Mouse (Mus musculus) kidney, embryonic 15.5 days (tissue): ENCODE measurements at regions not wholly inside any gene's neighbourhood (a gene's known extent, or its start where the extent isn't known, plus 50 kb on each side); places are given as distances from the start of the nearest gene placed in this dataset.

Source experiments
- ATAC-seq: fragments of 200-750 bp; cut with Nextera tagmentation; replicated peaks from 2 replicates; pipeline ENCODE4 v1.8.0; 2017; ENCODE audit warnings: moderate TSS enrichment; ENCODE audit not compliant: low FRiP score
- H3K27ac ChIP-seq: fragments of 300-500 bp; sonication (generic); 2 replicates; pipeline ENCODE4 v1.5.1; 2015; ENCODE audit warnings: mild to moderate bottlenecking, inconsistent platforms
- H3K27me3 ChIP-seq: fragments of 300-500 bp; sonication (generic); 2 replicates; pipeline ENCODE4 v1.6.1; 2015; ENCODE audit warnings: inconsistent platforms
- H3K36me3 ChIP-seq: fragments of 300-500 bp; sonication (generic); 2 replicates; pipeline ENCODE4 v1.6.1; 2015; ENCODE audit warnings: inconsistent platforms
- H3K4me1 ChIP-seq: fragments of 300-500 bp; sonication (generic); 2 replicates; pipeline ENCODE4 v1.6.1; 2015; ENCODE audit warnings: inconsistent platforms
- H3K4me2 ChIP-seq: fragments of 300-500 bp; sonication (generic); 2 replicates; pipeline ENCODE4 v1.6.1; 2015; ENCODE audit warnings: moderate library complexity, mild to moderate bottlenecking, inconsistent platforms
- H3K4me3 ChIP-seq: fragments of 300-500 bp; sonication (generic); replicated peaks from 2 replicates; pipeline ENCODE4 v1.5.1; 2015; ENCODE audit warnings: mild to moderate bottlenecking, inconsistent platforms
- H3K9ac ChIP-seq: fragments of 300-500 bp; sonication (generic); 2 replicates; pipeline ENCODE4 v1.6.1; 2015; ENCODE audit warnings: mild to moderate bottlenecking, inconsistent platforms
- H3K9me3 ChIP-seq: fragments of 300-500 bp; sonication (generic); replicated peaks from 2 replicates; pipeline ENCODE4 v1.6.1; 2016; ENCODE audit warnings: inconsistent platforms
- WGBS: fragments of 180-500 bp; shearing (Covaris S2); methylation state at CpG from one replicate; pipeline ENCODE4 v1.1.7; 2015; ENCODE audit warnings: mixed read lengths; 5-methylcytosine and 5-hydroxymethylcytosine counted together

DNA sequence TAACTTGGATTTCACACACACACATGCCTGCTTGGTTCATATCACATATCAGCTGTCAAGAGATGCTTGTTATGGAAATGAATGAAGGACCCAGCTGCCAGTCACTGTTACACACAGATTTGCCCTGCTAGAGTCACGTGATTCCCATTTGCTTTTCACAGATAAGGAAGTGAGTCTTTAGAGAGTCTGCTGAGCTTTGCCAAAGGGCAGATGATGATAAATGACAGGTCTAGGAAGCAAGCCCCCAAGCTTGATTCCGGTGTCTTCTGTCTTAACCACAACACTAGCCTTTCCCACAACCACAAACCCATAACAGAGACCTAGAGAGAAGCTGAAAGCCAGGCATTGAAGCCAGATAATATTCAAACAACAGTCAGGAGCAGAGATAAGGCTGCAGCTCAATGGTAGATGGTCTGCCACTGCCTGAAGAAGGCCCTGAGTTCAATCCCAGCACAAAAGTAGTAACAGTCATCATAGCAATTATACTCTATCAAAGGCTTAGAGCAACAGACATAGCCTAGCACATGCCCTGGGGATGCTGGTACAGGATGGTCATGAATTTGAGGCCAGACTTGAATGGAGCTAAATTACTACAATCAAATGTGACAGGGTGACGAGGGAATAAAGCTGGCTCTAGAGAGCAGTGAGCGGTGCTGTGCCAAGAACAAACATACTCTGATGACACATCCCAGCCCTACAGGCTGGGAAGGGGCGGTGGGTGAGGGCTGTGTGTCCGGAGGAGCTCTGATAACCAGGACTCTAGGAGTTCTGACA, 89.0 kb upstream of the H2afz start:
- Histone ChIP-seq H3K27ac (no peak overlapping the region), H3K9ac (no peak overlapping the region), H3K36me3 (no peaks in the 10 kb centered on the region), H3K4me1 (peaks cover 5% of the 10 kb centered on the region), H3K9me3 (no peaks in the 10 kb centered on the region), H3K4me2 (no peak overlapping the region), H3K4me3 (no peak overlapping the region), H3K27me3 (peaks cover 19% of the 10 kb centered on the region)
- 69% methylated on average over 6 of the region's 6 CpGs for WGBS
- no peak for ATAC-seq

DNA sequence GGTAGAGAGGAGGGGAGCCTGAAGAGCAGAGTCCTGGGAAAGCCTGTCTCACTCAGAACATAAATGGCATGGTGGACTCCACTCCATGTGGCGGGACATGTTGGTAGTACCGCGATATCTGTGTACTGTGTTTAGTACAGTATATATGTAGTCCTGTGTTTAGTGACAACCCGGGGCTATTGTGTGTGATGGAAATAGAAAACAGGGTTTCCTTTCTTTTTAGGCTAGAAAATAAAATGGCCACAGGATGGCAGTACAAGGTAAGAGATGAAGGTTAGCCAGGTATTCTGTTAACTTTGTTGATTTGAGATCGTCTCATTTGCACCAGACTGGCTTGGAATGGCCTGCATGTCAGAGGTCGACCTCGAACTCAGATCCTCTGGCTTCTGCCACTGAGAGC, 86.2 kb upstream of the H2afz start:
- 0 out of 2 replicates have a peak, but pooled peaks have one; percentile 60 for ATAC-seq
- WGBS: 40% methylated on average over 7 of the region's 7 CpGs

DNA sequence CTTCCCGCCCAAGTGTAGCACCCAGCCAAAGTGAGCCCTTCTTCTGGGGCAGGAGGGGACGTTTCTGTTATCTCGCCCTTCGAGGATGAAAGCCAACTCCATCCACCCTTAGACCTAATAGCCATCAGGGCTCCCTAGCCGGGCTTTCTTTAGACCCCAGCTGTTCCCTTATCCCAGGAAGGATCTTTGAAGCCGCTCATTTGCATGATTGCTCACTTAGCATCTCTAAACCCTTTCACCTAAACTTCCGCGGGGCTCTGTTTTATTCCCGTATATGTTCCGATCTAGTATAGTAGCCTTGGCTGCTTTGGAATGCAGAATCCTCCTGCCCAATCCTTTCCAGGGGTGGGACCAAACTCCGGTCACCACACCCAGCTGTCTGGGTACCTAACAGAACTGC, 84.3 kb upstream of the H2afz start:
- H3K9me3 ChIP-seq: no peaks in the 10 kb centered on the region
- WGBS: 2% methylated on average over 11 of the region's 11 CpGs
- H3K27me3 ChIP-seq: peaks cover 23% of the 10 kb centered on the region
- no peak for ATAC-seq
- no peak overlapping the region for H3K9ac ChIP-seq
- H3K4me1 ChIP-seq: peaks cover 7% of the 10 kb centered on the region
- H3K36me3 ChIP-seq: no peaks in the 10 kb centered on the region
- no peak overlapping the region for H3K27ac ChIP-seq
- peak overlapping the region; percentile 15; the same call in 1 of the 2 replicates for H3K4me3 ChIP-seq
- peak overlapping the region; percentile 44 for H3K4me2 ChIP-seq

More for the DNA sequence above, 86.2 kb upstream of the H2afz start:
- Histone ChIP-seq H3K36me3 (no peaks in the 10 kb centered on the region), H3K27me3 (peaks cover 23% of the 10 kb centered on the region), H3K9ac (no peak overlapping the region), H3K4me3 (no peak overlapping the region), H3K9me3 (no peaks in the 10 kb centered on the region), H3K4me2 (no peak overlapping the region), H3K4me1 (peaks cover 7% of the 10 kb centered on the region), H3K27ac (no peak overlapping the region)

DNA sequence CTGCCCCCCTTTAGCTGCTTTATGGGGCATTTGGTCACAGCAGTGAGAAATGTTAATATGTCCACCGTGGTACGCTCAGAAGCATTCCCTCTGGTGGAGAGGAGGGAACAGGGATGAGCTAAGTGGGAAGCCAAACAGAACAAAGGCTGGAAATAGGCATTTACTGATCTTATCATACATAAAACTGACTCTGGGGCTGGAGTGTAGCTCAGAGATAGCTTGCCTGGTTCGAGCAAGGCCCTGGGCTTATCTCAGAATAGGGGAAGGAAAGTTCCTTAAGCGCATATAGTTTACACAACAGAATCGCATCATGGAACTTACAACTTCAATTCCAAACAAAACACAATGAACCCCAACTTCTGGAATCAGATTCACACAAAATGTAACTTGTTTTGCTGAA, 81.5 kb upstream of the H2afz start:
- H3K4me3 ChIP-seq: no peak overlapping the region
- no peaks in the 10 kb centered on the region for H3K9me3 ChIP-seq
- no peak for ATAC-seq
- H3K4me1 ChIP-seq: peaks cover 7% of the 10 kb centered on the region
- H3K4me2 ChIP-seq: no peak overlapping the region
- peaks cover 23% of the 10 kb centered on the region for H3K27me3 ChIP-seq
- H3K27ac ChIP-seq: no peak overlapping the region
- H3K9ac ChIP-seq: no peak overlapping the region
- H3K36me3 ChIP-seq: no peaks in the 10 kb centered on the region
- 80% methylated on average over 5 of the region's 5 CpGs for WGBS

DNA sequence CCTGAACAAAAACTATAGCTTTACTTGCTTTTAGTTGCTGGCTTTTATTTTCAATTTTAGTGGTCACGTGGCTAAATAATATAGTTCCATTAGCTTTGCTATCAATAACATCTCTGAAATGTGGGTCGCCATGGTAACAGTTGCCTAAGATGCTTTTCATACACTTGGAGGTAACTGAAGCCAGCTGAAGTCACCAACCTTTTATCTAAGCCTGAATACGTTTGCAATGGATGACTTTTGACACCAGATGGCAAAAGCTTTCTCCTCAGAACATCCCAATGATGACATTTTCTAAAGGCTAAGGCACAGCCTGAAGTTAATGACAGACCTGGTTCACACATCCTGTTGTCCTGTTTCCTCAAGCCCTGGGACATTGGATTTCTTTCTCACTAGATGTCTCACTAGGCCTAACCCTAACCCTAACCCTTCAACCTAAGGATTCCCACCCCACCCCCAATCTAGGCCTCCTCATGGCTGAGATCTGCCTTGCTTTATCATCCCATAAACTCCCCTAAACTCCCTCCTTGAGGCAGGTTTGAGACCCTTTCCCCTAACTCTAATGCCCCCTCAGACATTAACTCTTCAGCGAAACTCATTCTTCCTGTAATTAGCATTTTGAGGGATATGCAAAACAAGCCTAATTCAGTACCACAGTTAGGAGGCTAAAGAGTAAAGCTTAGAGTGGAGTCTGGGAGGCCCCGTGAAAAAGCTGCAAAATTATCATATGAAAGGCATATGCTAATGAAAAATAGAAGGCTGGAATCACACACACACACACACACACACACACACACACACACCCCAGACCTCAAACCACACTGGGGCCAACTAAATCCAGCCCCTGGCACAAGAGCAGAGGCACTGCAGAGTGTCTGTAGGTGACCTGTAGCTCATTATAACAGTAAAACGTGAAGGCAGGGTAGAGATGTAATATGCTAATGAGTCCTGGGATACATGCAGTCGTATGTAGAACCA, 80.1 kb upstream of the H2afz start:
- peaks cover 7% of the 10 kb centered on the region for H3K4me1 ChIP-seq
- H3K27ac ChIP-seq: no peak overlapping the region
- 47% methylated on average over 7 of the region's 7 CpGs for WGBS
- no peak overlapping the region for H3K4me3 ChIP-seq
- no peak overlapping the region for H3K4me2 ChIP-seq
- H3K27me3 ChIP-seq: peaks cover 14% of the 10 kb centered on the region
- H3K9me3 ChIP-seq: no peaks in the 10 kb centered on the region
- no peak for ATAC-seq
- no peaks in the 10 kb centered on the region for H3K36me3 ChIP-seq
- H3K9ac ChIP-seq: no peak overlapping the region

DNA sequence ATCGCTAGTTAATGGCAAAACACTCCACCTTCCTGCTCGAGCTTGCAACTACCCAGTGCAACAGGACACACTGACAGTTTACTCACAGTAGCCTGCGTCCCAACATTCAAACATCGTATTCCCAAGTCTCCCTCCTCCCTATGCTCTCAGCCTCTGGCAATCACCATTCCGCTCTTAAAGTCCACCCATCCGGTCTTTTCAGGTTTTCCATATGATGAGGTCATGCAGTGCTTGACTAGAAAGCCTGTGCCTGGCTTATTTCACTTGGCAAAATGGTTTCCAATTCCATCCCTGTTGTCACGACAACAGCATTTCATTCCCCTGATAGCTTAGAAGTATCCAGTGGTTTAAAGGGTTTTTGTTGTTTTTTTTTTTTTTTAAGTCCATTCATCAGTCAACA, 79.1 kb upstream of the H2afz start:
- Histone ChIP-seq H3K27ac (no peak overlapping the region), H3K9me3 (no peaks in the 10 kb centered on the region), H3K9ac (no peak overlapping the region), H3K36me3 (no peaks in the 10 kb centered on the region), H3K4me3 (no peak overlapping the region), H3K4me2 (no peak overlapping the region), H3K4me1 (peaks cover 3% of the 10 kb centered on the region), H3K27me3 (peaks cover 4% of the 10 kb centered on the region)
- 73% methylated on average over 7 of the region's 7 CpGs for WGBS
- ATAC-seq: no peak

DNA sequence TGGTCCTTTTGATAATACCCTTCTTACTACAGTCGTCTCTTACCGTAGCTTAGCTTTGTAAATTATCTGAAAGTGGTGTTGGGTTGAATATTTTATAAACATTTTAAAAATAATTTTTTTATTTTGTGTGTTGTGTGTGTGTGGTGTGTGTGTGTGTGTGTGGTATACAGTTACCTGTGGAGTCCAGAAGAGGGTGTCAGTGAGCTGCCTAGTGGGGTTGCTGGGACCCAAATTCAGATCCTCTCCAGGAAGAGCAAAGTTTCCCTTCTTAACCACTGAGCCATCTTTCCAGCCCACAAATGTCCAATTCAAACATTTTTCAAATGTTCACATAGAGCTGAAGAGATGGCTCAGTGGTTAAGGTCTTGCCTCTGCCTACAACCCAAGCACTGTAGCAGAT, 78.4 kb upstream of the H2afz start:
- no peaks in the 10 kb centered on the region; the same call in 1 of the 2 replicates for H3K27me3 ChIP-seq
- no peak overlapping the region for H3K27ac ChIP-seq
- no peaks in the 10 kb centered on the region for H3K36me3 ChIP-seq
- H3K9ac ChIP-seq: no peak overlapping the region
- no peak overlapping the region for H3K4me2 ChIP-seq
- no peak overlapping the region for H3K4me3 ChIP-seq
- WGBS: 91% methylated on average over 2 of the region's 2 CpGs
- H3K4me1 ChIP-seq: no peaks in the 10 kb centered on the region
- ATAC-seq: no peak
- no peaks in the 10 kb centered on the region for H3K9me3 ChIP-seq

DNA sequence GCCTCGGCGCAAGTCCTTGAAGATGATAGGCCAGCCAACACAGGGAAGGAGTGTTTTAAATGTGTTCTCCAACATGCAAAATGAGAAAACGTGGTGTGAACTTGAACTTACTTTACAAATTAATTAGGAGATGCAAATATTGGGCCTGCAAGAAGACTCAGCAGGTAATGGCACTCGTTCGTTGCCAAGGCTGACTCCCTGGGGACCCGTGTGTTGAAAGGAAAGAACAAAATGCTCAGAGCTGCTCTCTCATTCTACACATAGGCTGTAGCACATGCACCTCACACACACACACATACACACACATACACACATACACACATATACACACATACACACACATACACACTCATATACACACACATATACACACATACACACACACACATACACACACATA, 74.6 kb upstream of the H2afz start:
- H3K36me3 ChIP-seq: no peaks in the 10 kb centered on the region
- no peaks in the 10 kb centered on the region for H3K4me1 ChIP-seq
- 81% methylated on average over 6 of the region's 6 CpGs for whole genome bisulfite sequencing
- H3K9ac ChIP-seq: no peak overlapping the region
- no peaks in the 10 kb centered on the region for H3K9me3 ChIP-seq
- no peak for ATAC-seq
- no peak overlapping the region for H3K4me3 ChIP-seq
- H3K4me2 ChIP-seq: no peak overlapping the region
- no peaks in the 10 kb centered on the region for H3K27me3 ChIP-seq
- no peak overlapping the region for H3K27ac ChIP-seq

DNA sequence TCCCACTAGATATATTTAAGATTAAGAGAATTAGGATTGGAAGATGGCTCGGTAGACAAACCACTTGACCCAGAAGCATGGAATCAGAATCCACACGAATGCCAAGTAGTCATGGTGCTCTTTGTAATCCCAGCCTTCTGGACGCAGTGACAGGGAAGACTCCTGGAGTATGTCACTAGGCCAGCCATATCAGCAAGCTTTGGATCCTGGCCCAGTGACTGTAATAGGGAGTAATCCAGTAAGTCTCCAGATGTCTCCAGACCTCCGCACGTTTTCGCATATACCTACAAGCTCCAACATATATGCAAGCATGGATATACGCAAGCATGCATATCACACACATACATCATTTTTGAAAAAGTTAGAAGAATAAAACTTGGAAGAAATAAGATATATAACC, 73.9 kb upstream of the H2afz start:
- Histone ChIP-seq H3K9ac (no peak overlapping the region), H3K36me3 (no peaks in the 10 kb centered on the region), H3K9me3 (no peaks in the 10 kb centered on the region), H3K4me3 (no peak overlapping the region), H3K4me2 (no peak overlapping the region), H3K4me1 (no peaks in the 10 kb centered on the region), H3K27me3 (no peaks in the 10 kb centered on the region), H3K27ac (no peak overlapping the region)
- 91% methylated on average over 7 of the region's 7 CpGs for WGBS
- ATAC-seq: no peak

DNA sequence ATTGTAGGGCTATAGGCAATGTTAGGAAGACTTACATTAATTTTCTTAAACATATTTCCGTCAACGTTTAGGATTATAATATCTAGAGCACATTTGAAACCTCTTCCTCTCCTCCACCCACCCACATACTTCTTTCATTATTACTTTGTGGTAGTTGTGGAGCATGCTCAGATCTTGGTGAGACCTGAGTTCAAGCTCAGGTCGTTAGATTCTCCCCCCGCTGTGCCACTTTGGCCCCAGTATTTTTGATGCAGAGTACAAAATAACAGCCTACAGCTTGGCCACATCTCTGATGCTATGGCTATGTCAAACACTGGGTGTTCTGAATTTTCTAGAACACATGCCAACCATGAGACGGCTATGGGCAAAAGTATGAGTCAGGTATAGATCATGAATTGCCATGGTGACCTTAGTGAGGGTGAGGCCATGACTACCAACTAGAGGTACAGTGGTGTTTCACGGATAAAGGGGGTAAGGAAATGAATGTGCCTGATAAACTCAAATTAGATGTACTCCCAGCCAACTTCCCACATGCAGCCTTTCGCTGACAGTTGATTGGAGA, 68.5 kb upstream of the H2afz start:
- Histone ChIP-seq H3K9ac (no peak overlapping the region), H3K27me3 (no peaks in the 10 kb centered on the region), H3K4me2 (no peak overlapping the region), H3K4me3 (no peak overlapping the region), H3K4me1 (no peaks in the 10 kb centered on the region), H3K36me3 (no peaks in the 10 kb centered on the region), H3K27ac (no peak overlapping the region), H3K9me3 (no peaks in the 10 kb centered on the region)
- WGBS: 92% methylated on average over 7 of the region's 7 CpGs
- no peak for ATAC-seq

DNA sequence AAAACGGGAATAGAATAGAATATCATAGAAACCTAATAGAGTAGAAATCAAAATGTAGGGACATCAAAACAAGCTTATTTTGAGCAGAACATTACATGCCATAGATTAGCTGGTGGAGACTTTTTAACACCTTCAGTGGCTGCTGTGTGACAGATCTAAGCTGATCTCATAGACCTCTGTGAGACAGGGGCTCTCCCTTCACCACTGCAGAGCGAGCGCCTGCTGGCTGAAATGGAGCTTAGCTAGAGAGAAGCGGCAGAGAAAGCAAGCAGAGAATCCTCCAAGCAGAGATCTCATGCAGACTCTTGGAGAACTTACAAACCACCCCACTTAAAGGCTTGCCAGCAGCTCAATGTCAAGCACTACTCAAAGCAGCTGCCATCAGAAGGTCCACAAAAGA, 65.5 kb upstream of the H2afz start:
- Histone ChIP-seq H3K9me3 (no peaks in the 10 kb centered on the region), H3K4me1 (0 out of 2 replicates have a peak, but pooled peaks cover 7% of the 10 kb centered on the region), H3K27ac (no peak overlapping the region), H3K4me3 (no peak overlapping the region), H3K27me3 (no peaks in the 10 kb centered on the region), H3K9ac (no peak overlapping the region), H3K36me3 (no peaks in the 10 kb centered on the region), H3K4me2 (no peak overlapping the region)
- ATAC-seq: no peak
- 84% methylated on average over 4 of the region's 4 CpGs for WGBS
